Mouse (Mus musculus): ENCODE data around the gene Sec14l5. TPM values are rescaled to one million over a fixed set of nuclear protein-coding genes. Genes with fewer than 3 reads are reported as not detected.

Gene Sec14l5
- polyA plus RNA-seq, 1 experiment: 2.4 TPM

DNA sequence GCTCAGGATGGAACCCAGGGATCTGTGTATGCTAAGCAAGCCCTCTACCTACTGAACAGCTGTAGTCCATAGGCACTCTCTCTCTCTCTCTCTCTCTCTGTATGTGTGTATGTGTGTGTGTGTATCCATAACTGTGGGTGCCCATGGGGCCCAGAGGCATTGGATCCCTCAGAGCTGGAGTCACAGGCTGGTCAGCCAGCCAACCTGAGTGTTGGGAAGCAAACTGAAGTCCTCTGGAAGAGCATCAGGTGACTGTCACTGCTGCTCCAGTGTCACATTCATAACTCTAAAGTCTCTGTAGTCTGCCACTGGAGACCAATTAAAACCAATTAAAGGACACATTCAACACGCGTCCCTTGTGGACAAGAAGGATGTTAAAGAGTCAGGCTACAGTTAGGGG lies 9.6 kb downstream of the Sec14l5 start:
- Histone ChIP-seq H3K9ac (ENCODE audit: low read depth, poor library complexity, severe bottlenecking) (no peak overlapping the region), H3K9me3 (replicated peaks; ENCODE audit: control insufficient read depth, insufficient read depth, low read length, poor library complexity, severe bottlenecking) (no peaks in the 10 kb centered on the region), H3K27me3 (ENCODE audit: control insufficient read depth, insufficient read depth, low read length, poor library complexity, severe bottlenecking) (no peaks in the 10 kb centered on the region), H3K4me1 (ENCODE audit: control insufficient read depth, insufficient read depth, low read length) (peaks cover 2% of the 10 kb centered on the region), H3K27ac (ENCODE audit: insufficient read depth, low read length) (no peak overlapping the region), H3K36me3 (ENCODE audit: control insufficient read depth, insufficient read depth, low read length, poor library complexity, severe bottlenecking) (no peaks in the 10 kb centered on the region), H3K4me3 (ENCODE audit: low read depth, low read length) (no peak overlapping the region)
- no peak for TF ChIP-seq EP300 (IDR thresholded peaks at IDR 0.05; ENCODE audit: insufficient read depth, low read depth, low read length)
- TF ChIP-seq POLR2A (IDR thresholded peaks at IDR 0.05; ENCODE audit: insufficient read depth, low read length): no peak
- no peak for TF ChIP-seq CTCF (IDR thresholded peaks at IDR 0.05; ENCODE audit: low read depth, low read length)

DNA sequence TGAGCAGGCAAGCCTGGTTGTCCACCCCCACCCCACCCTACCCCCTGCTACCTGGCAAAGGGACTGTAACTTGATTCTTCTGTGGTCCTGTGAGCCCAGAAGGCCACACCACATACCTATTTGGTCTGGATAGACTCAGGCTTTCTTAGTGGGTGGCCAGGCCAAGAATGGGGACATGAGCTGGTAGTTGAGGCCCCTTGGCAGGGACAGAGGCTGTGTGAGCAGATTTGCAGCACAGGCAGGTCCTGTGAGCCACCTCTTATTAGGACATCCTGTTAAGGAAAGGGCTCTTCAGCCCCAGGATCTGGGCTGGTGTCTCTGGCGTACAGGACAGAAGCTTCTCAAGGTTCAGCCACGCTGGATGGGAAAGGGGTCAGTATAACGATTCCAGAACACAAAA lies 10.2 kb downstream of the Sec14l5 start:
- H3K4me3 ChIP-seq (ENCODE audit: low read depth, low read length): no peak overlapping the region
- H3K27me3 ChIP-seq (ENCODE audit: control insufficient read depth, insufficient read depth, low read length, poor library complexity, severe bottlenecking): no peaks in the 10 kb centered on the region
- TF ChIP-seq CTCF (IDR thresholded peaks at IDR 0.05; ENCODE audit: low read depth, low read length): no peak
- TF ChIP-seq EP300 (IDR thresholded peaks at IDR 0.05; ENCODE audit: insufficient read depth, low read depth, low read length): no peak
- TF ChIP-seq POLR2A (IDR thresholded peaks at IDR 0.05; ENCODE audit: insufficient read depth, low read length): no peak
- H3K27ac ChIP-seq (ENCODE audit: insufficient read depth, low read length): no peak overlapping the region
- H3K9me3 ChIP-seq (replicated peaks; ENCODE audit: control insufficient read depth, insufficient read depth, low read length, poor library complexity, severe bottlenecking): no peaks in the 10 kb centered on the region
- peaks cover 2% of the 10 kb centered on the region for H3K4me1 ChIP-seq (ENCODE audit: control insufficient read depth, insufficient read depth, low read length)
- no peaks in the 10 kb centered on the region for H3K36me3 ChIP-seq (ENCODE audit: control insufficient read depth, insufficient read depth, low read length, poor library complexity, severe bottlenecking)
- no peak overlapping the region for H3K9ac ChIP-seq (ENCODE audit: low read depth, poor library complexity, severe bottlenecking)

DNA sequence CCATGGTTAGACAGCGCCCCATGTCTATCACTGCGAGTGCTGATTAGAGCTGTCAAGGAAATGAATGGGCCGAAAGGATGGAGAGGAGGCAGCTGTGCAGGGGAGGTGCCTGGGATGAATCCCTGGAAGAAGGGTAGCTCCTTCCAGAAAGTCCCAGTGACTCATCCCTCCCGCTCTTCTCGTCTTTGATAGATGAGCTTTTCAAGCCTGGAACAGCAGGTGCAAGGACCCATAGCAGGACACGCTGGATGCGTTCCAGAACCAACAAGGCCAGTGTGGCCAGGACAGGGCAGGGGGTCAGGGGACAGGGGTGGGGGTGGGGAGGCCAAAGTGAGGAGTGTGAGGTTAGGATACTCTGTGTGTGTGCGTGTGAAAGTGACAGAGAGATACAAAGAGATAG lies 12.3 kb downstream of the Sec14l5 start:
- Histone ChIP-seq H3K4me3 (ENCODE audit: low read depth, low read length) (no peak overlapping the region), H3K27me3 (ENCODE audit: control insufficient read depth, insufficient read depth, low read length, poor library complexity, severe bottlenecking) (no peaks in the 10 kb centered on the region), H3K27ac (ENCODE audit: insufficient read depth, low read length) (no peak overlapping the region), H3K9ac (ENCODE audit: low read depth, poor library complexity, severe bottlenecking) (no peak overlapping the region), H3K9me3 (replicated peaks; ENCODE audit: control insufficient read depth, insufficient read depth, low read length, poor library complexity, severe bottlenecking) (no peaks in the 10 kb centered on the region), H3K4me1 (ENCODE audit: control insufficient read depth, insufficient read depth, low read length) (peaks cover 2% of the 10 kb centered on the region), H3K36me3 (ENCODE audit: control insufficient read depth, insufficient read depth, low read length, poor library complexity, severe bottlenecking) (no peaks in the 10 kb centered on the region)
- TF ChIP-seq CTCF (IDR thresholded peaks at IDR 0.05; ENCODE audit: low read depth, low read length) (no peak), POLR2A (IDR thresholded peaks at IDR 0.05; ENCODE audit: insufficient read depth, low read length) (no peak), EP300 (IDR thresholded peaks at IDR 0.05; ENCODE audit: insufficient read depth, low read depth, low read length) (no peak)

DNA sequence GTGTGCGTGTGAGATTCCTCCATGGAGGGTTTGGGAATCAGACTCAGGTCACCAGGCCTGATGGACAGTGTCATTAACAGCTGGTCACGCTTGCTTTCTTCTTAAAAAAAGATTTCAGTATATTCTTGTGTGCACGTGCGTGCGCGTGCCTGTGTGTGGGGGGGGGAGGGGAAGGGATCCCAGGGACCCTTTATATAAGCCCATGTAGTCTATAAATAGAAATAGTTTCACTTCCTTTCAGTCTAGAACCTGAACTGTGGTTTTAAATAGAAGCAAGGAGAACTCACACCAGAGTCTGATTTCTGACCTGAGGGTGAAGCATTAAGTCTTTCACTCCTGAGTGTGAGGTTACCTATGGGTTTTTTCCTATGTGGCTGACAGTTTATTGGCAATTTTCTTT lies 17.4 kb downstream of the Sec14l5 start:
- no peaks in the 10 kb centered on the region for H3K4me1 ChIP-seq (ENCODE audit: control insufficient read depth, insufficient read depth, low read length)
- H3K27me3 ChIP-seq (ENCODE audit: control insufficient read depth, insufficient read depth, low read length, poor library complexity, severe bottlenecking): no peaks in the 10 kb centered on the region
- H3K9ac ChIP-seq (ENCODE audit: low read depth, poor library complexity, severe bottlenecking): no peak overlapping the region
- no peak overlapping the region for H3K4me3 ChIP-seq (ENCODE audit: low read depth, low read length)
- H3K36me3 ChIP-seq (ENCODE audit: control insufficient read depth, insufficient read depth, low read length, poor library complexity, severe bottlenecking): no peaks in the 10 kb centered on the region
- no peaks in the 10 kb centered on the region for H3K9me3 ChIP-seq (replicated peaks; ENCODE audit: control insufficient read depth, insufficient read depth, low read length, poor library complexity, severe bottlenecking)
- no peak overlapping the region for H3K27ac ChIP-seq (ENCODE audit: insufficient read depth, low read length)
- TF ChIP-seq EP300 (IDR thresholded peaks at IDR 0.05; ENCODE audit: insufficient read depth, low read depth, low read length): no peak
- TF ChIP-seq CTCF (IDR thresholded peaks at IDR 0.05; ENCODE audit: low read depth, low read length): no peak
- no peak for TF ChIP-seq POLR2A (IDR thresholded peaks at IDR 0.05; ENCODE audit: insufficient read depth, low read length)

DNA sequence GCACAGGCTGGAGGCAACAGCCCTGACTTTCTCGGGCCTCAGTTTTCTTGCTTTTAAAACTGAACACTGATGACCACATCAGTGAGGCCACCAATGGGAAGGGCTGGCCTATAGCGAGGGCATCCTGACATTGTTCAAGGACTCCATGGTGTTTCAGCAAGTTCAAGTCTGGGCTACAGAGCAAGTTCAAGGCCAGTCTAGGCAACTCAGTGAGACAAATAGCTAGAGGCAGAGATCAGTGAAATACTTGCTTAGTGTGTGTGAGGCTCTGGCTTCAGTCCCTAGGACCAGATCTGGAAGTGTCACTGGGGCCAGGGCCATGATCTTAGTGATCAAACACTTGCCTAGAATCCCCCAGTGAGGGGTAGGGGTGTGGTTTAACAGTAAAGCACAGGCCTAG lies 21.1 kb downstream of the Sec14l5 start:
- Histone ChIP-seq H3K9me3 (replicated peaks; ENCODE audit: control insufficient read depth, insufficient read depth, low read length, poor library complexity, severe bottlenecking) (no peaks in the 10 kb centered on the region), H3K27me3 (ENCODE audit: control insufficient read depth, insufficient read depth, low read length, poor library complexity, severe bottlenecking) (no peaks in the 10 kb centered on the region), H3K4me3 (ENCODE audit: low read depth, low read length) (no peak overlapping the region), H3K27ac (ENCODE audit: insufficient read depth, low read length) (no peak overlapping the region), H3K36me3 (ENCODE audit: control insufficient read depth, insufficient read depth, low read length, poor library complexity, severe bottlenecking) (no peaks in the 10 kb centered on the region), H3K9ac (ENCODE audit: low read depth, poor library complexity, severe bottlenecking) (no peak overlapping the region), H3K4me1 (ENCODE audit: control insufficient read depth, insufficient read depth, low read length) (no peaks in the 10 kb centered on the region)
- TF ChIP-seq CTCF (IDR thresholded peaks at IDR 0.05; ENCODE audit: low read depth, low read length) (no peak), POLR2A (IDR thresholded peaks at IDR 0.05; ENCODE audit: insufficient read depth, low read length) (no peak), EP300 (IDR thresholded peaks at IDR 0.05; ENCODE audit: insufficient read depth, low read depth, low read length) (no peak)

DNA sequence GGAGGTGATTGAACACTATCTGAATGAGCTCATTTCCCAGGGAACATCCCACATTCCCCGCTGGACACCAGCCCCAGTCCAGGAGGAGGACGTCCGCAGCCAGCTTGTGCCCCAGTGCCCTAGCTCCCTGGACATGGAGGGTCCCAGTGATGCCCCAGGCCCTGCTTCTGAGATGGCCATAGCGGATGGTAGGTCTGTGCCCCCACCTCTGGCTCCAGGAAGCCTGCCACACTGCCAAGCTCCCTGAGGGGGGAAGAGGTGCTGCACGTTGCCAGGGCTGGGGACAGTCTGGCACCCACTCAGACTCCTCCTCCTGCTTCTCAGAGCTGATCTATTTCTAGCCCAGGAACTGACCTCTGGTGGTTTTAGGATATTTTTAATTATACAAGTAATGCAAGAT lies 21.9 kb downstream of the Sec14l5 start:
- H3K4me1 ChIP-seq (ENCODE audit: control insufficient read depth, insufficient read depth, low read length): no peaks in the 10 kb centered on the region
- H3K36me3 ChIP-seq (ENCODE audit: control insufficient read depth, insufficient read depth, low read length, poor library complexity, severe bottlenecking): no peaks in the 10 kb centered on the region
- H3K27ac ChIP-seq (ENCODE audit: insufficient read depth, low read length): no peak overlapping the region
- no peak overlapping the region for H3K9ac ChIP-seq (ENCODE audit: low read depth, poor library complexity, severe bottlenecking)
- TF ChIP-seq CTCF (IDR thresholded peaks at IDR 0.05; ENCODE audit: low read depth, low read length) (no peak), POLR2A (IDR thresholded peaks at IDR 0.05; ENCODE audit: insufficient read depth, low read length) (no peak), EP300 (IDR thresholded peaks at IDR 0.05; ENCODE audit: insufficient read depth, low read depth, low read length) (no peak)
- no peaks in the 10 kb centered on the region for H3K9me3 ChIP-seq (replicated peaks; ENCODE audit: control insufficient read depth, insufficient read depth, low read length, poor library complexity, severe bottlenecking)
- H3K4me3 ChIP-seq (ENCODE audit: low read depth, low read length): no peak overlapping the region
- no peaks in the 10 kb centered on the region for H3K27me3 ChIP-seq (ENCODE audit: control insufficient read depth, insufficient read depth, low read length, poor library complexity, severe bottlenecking)

Measured in ES-Bruce4 (cell line).